Mouse (Mus musculus): Measurements from ENCODE around the gene Sardh. TPM values are rescaled to one million over a fixed set of nuclear protein-coding genes. Genes with fewer than 3 reads are reported as not detected.

Sardh gene
- polyA plus RNA-seq, 1 experiment = 28.4 TPM

- Histone ChIP-seq H3K36me3 (ENCODE audit: control insufficient read depth, insufficient read depth) (no peaks in the 10 kb centered on the region), H3ac (ENCODE audit: control insufficient read depth, insufficient read length) (no peak within 1 kb of the TSS), H3K79me2 (ENCODE audit: control insufficient read depth, insufficient read depth) (no peaks in the 10 kb centered on the region), H3K4me3 (no peak within 1 kb of the TSS), H3K27me3 (ENCODE audit: control insufficient read depth, insufficient read depth, insufficient read length) (peaks cover 55% of the 10 kb centered on the region), H3K4me2 (ENCODE audit: low read depth) (no peak within 1 kb of the TSS)
- TF ChIP-seq REST (IDR thresholded peaks at IDR 0.05; ENCODE audit: insufficient read depth, insufficient read length) = peak; percentile 86
- TF ChIP-seq USF1 (IDR thresholded peaks at IDR 0.05; ENCODE audit: low read depth) = no peak
- TF ChIP-seq SRF (IDR thresholded peaks at IDR 0.05; ENCODE audit: control insufficient read depth, insufficient read length, low read depth) = no peak
Measured at GRCm38 (mm10) chr2:27141950-27142693, 106.0 kb downstream of the Sardh start, which contains the start of gene Fam163b. Fam163b (minus strand) TSS chr2:27142491.

Other genes starting within 250 kb of the Sardh start
- gene Cacfd1, start 238.4 kb downstream of the Sardh start, polyA plus RNA-seq (2012; fragmentation: generic; extraction: Trizol) = 22.8 TPM
- gene Slc2a6, start 220.3 kb downstream of the Sardh start, polyA plus RNA-seq (2012; fragmentation: generic; extraction: Trizol) = 102 TPM
- gene Mymk, start 176.2 kb downstream of the Sardh start, polyA plus RNA-seq (2012; fragmentation: generic; extraction: Trizol) = 1,410 TPM
- gene Adamtsl2, start 169.0 kb downstream of the Sardh start, polyA plus RNA-seq (2012; fragmentation: generic; extraction: Trizol) = 17.6 TPM
- gene Fam163b, start 105.8 kb downstream of the Sardh start, polyA plus RNA-seq (2012; fragmentation: generic; extraction: Trizol) = 0.04 TPM
- 8.2 TPM for gene Dbh, start 83.1 kb downstream of the Sardh start, polyA plus RNA-seq (2012; fragmentation: generic; extraction: Trizol)
- gene Vav2, start 178.7 kb upstream of the Sardh start, polyA plus RNA-seq (2012; fragmentation: generic; extraction: Trizol) = 14.1 TPM
- gene Brd3os, start 194.0 kb upstream of the Sardh start, polyA plus RNA-seq (2012; fragmentation: generic; extraction: Trizol) = 28.7 TPM